Mouse (Mus musculus) ovary, postnatal 36 days (tissue): ENCODE data around the gene Mxi1.

Experiments used
- DNase-seq: peaks from one replicate; pipeline ENCODE4 v3.0.0; 2022; ENCODE audit warnings: low spot score, mixed read lengths

Gene Mxi1

DNA sequence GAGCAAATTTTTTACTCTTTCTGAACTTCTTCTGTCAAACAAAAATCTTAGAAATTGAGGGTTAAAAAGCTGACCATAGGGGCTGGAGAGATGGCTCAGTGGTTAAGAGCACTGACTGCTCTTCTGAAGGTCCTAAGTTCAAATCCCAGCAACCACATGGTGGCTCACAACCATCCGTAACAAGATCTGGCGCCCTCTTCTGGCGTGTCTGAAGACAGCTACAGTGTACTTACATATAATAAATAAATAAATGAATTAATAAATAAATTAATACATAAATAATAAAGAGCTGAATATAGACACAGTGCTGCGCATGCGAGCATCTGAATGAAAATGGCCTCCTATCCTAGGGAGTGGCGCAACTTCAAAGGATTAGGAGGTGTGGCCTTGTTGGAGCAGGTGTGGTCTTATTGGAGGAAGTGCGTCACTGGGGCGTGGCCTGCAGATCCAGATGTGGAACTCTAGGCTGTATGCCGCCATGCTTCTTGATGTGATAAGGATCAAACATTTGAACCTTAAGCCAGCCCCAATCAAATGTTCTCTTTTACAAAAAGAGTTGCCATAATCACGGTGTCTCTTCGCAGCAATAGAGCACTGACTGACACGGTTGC is 12.2 kb downstream of the Mxi1 start:
- no peak for DNase-seq

GRCm38 (mm10) chr19:53324866-53325265 is 14.5 kb downstream of the Mxi1 start:
- DNase-seq, result no peak

- DNase-seq, result peak; percentile 45
Observed at GRCm38 (mm10) chr19:53325578-53326295, 15.4 kb downstream of the Mxi1 start.

DNA sequence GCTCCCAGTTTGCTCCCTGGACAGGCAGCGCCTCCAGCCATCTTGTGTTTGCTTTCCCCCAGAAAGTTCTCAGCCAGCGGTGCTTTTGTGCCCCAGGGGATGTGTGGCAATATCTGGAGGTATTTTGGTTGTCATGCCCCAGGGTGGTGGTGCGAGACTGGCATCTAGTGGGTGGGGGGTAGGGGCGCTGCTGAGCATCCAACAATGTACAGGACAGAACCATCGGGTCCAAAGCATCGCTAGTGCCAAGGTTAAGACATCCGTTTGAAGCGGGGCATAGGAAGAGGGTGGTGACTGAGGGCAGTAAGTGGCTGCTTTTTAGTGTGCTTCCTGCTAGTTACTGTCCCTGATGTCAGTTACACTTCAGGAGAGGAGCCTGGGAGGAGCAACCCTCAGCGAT is 17.8 kb downstream of the Mxi1 start:
- DNase-seq, result no peak

DNA sequence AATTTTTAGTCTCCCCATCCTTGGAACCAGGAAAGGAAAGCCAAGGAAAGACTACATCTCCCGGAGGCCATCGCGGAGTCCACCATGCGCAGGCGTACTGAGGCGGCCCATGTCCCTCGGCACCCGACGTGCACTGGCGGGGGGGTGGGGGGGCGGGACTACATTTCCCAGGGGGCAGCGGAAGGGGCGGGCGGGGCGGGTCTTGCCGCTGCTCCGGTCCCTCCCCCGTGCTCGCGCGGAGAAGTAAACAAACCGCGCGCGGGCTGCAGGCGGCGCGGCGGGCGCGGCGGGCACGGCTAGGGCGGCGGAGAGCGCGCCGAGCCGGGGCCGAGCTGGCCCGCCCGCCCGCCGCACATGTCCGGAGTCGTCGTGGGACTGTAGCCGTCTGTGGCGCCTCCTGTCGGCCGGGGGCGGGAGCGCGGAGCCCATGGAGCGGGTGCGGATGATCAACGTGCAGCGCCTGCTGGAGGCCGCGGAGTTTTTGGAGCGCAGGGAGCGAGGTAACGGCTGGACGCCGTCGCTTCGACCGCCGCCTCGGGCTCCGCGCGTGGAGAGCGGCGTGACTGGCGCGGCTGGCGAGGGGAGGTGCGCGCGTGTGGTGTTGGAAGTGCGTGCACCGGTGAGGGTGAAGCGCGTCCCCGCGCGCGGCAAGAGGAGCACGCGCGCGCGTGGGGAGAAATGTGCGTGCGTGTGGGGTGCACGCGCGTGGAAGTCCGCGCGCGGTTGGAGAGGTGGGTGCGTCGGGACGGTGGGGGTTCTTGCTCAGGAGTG is 19.1 kb downstream of the Mxi1 start:
- peak; percentile 90 for DNase-seq

GRCm38 (mm10) chr19:53329992-53330381 is 19.7 kb downstream of the Mxi1 start:
- DNase-seq, result peak; percentile 84

DNA sequence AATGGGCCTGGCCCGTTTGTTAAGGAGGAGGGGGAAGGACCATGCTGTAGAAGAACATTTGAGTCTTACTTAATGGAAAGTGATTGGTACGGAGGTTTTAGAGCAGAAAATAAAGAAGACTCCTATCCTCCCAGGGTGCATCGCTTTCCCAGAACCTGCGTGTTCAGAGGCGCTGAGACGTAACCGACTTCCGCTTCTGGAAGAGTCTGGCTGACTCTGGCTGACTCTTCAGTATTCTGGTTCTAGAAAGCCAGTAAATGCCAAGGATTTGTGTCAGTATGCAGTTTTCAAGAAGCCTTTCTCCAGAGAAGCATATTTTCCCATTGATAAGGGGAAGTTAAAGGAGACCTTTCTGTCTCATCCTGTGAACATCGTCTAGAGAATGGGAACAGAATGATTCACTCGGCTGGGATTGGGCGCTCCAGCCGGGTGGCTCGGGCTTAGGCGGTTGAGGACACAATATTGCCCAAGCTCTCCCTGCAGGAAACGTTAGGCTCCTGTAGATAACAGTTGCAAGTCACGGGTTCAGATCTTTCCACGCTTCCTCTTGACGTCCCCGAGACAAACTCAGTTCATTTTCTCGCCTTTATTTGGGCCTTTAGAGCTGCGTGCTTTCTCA is 21.7 kb downstream of the Mxi1 start:
- DNase-seq, result no peak

GRCm38 (mm10) chr19:53333730-53334129 is 23.4 kb downstream of the Mxi1 start:
- DNase-seq, result no peak

DNA sequence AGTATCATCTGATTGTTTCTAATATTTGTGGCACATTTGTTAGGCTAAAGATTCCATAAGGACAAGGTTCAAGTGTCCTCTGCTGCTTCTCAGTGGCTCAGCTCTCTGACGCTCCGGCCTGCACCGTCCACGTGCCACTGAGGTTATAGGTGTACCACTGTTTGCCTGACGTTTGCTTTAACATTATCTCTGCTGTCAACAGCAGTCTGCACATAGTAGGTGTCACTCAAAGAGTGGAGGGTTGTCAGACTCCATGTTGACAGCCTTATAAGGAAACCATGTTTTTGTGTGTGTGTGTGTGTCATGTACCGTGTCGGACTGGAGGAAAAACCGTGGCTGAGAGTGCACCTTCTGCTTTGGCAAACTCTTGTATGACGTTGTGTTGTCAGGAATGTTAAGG is 24.9 kb downstream of the Mxi1 start:
- no peak for DNase-seq

DNA sequence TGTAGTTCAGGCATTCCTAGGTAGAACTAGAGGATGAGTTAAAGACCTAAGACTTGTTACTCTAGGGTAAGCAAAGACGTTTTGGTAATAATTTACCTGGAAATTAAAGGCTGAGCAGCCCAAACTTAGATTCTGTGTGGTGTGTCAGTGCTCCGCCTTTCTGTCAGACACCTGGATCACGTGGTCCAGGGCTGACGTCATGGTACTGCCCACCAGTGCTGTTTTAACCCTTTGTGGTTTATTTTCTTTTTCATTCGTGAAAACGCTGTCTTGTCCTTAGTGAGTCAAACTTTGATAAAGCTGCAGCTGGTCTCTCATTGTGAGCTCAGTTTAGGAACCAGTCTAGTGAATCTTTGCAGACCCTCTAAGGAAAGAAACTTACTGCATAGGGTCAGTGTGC is 30.1 kb downstream of the Mxi1 start:
- no peak for DNase-seq

- DNase-seq, result no peak
Observed at GRCm38 (mm10) chr19:53343174-53343881, 33.0 kb downstream of the Mxi1 start.

- DNase-seq, result no peak
Observed at GRCm38 (mm10) chr19:53344062-53344461, 33.7 kb downstream of the Mxi1 start.

DNA sequence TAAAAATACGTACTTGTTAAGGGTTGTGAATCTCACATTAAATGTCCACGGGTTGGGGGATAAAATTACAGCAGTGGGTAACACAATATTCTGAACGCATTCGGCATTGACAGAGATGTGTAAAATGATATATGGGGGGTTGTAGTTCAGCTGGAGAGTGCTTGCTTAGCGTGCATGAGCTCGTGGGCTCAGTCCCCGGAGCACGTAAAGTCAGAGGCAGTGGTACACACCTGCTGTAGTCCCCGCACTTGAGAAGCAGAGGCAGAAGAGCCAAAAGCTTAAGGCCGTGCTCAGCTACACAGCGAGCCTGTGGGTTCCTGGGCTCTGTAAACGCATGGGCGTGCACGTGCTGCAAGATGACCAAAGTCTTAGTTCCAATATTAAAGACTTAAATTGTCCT is 35.4 kb downstream of the Mxi1 start:
- DNase-seq, result no peak

- DNase-seq, result no peak
Observed at GRCm38 (mm10) chr19:53353864-53354263, 43.5 kb downstream of the Mxi1 start.

DNA sequence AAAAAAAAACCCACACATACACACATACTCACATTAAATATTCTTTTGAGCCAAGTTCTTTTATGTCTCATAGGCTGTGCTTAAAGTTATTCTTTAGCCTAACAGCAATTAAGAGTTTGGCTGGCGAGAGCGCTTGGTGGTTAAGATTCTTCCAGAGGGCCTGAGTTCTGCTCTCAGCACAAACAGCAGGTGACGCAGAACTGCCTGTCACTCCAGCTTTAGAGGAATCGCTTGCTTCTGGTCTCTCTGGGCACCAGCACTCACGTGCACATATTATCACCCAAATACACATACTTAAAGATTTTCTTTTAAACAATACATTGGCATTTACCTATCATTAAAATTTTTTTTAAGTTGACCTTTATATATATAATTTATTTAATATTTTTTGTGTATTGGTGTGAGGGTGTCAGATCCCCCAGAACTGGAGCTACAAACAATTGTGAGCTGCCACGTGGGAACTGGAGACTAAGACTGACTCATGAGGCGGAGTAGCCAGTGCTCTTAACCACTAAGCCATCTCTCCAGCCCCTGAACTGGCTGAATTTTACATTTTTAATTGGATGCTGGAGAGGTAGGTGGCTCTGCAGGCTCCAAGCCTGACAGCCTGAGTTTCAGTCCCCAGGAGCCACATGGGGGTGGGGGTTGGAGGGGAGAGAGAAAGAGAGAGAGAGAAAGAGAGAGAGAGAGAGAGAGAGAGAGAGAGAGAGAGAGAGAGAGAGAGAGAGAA is 44.1 kb downstream of the Mxi1 start:
- DNase-seq, result no peak

GRCm38 (mm10) chr19:53355065-53355464 is 44.7 kb downstream of the Mxi1 start:
- DNase-seq, result no peak

DNA sequence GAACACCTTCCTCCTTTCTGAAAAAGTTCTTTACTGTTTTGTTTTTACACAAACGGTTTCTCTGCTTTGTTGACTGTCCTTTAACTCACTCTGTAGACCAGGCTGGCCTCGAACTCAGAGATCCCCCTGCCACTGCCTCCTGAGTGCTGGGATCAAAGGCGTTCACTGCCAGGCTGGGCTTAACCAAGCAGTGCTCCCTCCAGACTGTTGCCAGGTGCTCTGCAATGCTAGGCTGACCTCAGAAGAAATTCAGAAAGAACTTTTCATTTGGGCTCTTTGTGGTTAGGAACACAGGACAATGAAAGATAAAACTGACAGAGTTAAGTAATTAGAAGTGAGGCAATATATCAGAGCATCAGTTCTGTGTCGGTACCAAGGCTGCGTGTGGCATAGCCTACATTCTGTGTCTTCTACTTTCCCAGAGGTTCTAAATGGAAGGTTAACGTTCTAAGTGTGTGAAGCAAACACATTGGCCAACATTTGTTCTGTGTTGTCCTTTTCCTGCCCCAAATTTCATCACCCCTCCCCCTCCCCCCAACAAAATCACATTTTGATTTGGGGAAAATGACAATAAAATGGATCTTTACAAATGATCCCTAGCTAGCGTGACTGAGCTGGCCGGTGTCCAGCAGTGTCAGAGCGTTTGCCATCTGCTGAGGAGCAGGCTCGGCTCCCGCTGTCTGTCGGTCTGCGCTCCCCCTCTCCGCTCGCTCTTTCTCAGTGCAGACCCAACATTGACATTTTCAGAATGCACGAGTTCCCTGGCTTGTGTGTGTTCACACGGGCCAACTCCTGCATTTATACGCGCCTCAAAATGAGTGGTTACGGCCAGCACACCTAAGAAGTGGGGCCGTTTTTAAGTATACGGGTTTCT is 49.1 kb downstream of the Mxi1 start:
- peak; percentile 48 for DNase-seq

DNA sequence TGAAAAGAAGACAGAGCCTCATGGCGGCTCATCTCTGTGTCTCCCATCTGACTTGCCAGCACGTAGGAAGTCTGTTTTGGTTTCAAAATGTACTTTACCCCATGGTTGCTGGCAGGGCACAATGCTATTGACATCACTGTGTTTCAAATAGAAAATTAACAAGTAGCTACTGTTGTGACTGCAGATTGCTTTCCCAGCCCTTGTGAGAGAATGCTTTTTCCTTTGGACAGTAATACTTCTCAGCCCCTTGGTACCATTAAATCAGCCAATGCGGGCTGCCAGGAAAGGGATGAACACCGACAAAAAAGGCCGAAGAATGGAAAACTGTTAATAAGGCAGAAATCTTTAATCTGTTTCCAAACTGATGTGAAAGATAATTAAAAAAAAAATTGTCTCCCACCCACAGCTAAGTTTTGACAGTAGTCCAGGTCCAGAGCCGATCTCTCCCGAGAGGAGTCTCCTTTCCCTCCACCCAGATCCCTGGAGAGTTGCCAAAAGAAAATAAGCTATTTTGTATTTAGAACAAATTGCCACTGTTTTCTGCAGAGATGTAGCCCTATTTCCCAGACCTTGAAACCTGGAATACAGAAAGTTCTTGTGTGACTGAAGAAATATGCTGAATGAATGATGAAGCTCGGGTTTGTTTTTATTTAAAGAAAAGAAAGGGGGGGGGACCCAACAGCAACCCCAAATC is 50.1 kb downstream of the Mxi1 start:
- no peak for DNase-seq

DNA sequence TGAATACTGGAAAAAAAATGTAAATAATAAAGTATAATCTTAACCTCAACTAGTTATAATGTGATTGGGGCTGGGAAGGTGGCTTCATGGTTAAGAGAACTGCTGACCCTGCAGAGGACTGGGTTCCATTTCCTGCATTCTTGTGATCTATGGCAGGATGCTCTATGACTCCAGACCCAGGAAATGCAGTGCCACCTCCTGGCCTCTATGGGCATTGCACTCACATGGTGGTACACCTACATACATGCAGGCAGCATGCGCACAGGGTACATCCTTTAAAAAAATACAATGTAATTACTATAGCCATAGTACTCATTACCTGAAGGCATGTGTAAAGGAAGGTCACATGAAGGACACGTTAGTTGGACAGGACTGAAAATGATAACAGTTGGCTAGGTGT is 52.6 kb downstream of the Mxi1 start:
- DNase-seq, result no peak

- DNase-seq, result no peak
Observed at GRCm38 (mm10) chr19:53364551-53364950, 54.2 kb downstream of the Mxi1 start.
